Mouse (Mus musculus): ENCODE results near the gene Mageb18.

- TF ChIP-seq CTCF (IDR thresholded peaks at IDR 0.05; ENCODE audit: control insufficient read depth, insufficient read depth, low read length): no peak
- TF ChIP-seq POLR2A (IDR thresholded peaks at IDR 0.05; ENCODE audit: borderline replicate concordance, control insufficient read depth, low read depth, low read length): no peak
These were observed 134.6 kb downstream of the Mageb18 start for GRCm38 (mm10) chrX:92464773-92465172.

All from bone marrow, adult 2 months (tissue).